Mouse (Mus musculus): Measurements from ENCODE around the gene Apex1. TPM values are rescaled to one million over a fixed set of nuclear protein-coding genes. Genes with fewer than 3 reads are reported as not detected.
A peak's percentile ranks its signal among the peaks of the same experiment; 100 is the strongest.
"Not testable (repeated sequence)": the region's sequence is repeated elsewhere in the genome, so short reads cannot be mapped to it uniquely, and the experiment has no call there.

The Apex1 gene
- polyA plus RNA-seq, 1 experiment from 2014 or later = 227 TPM

- not testable (repeated sequence) for H3K4me2 ChIP-seq (ENCODE audit: low read length); H3K36me3 ChIP-seq (ENCODE audit: control insufficient read depth, insufficient read depth, low read length); ATAC-seq (ENCODE audit: low FRiP score, low TSS enrichment); H3K4me3 ChIP-seq (replicated peaks; ENCODE audit: low read depth, low read length); H3K9me3 ChIP-seq (ENCODE audit: control insufficient read depth, low read length); H3K4me1 ChIP-seq (ENCODE audit: control insufficient read depth, insufficient read depth, low read length); H3K9ac ChIP-seq (replicated peaks; ENCODE audit: low read length); H3K27ac ChIP-seq (replicated peaks; ENCODE audit: low read depth, low read length); DNase-seq; H3K27me3 ChIP-seq (ENCODE audit: control insufficient read depth, insufficient read depth, low read length)
- WGBS = 91% methylated on average over 5 of the region's 5 CpGs
Measured at GRCm38 (mm10) chr14:50973054-50973453, 48.3 kb downstream of the Apex1 start.

GRCm38 (mm10) chr14:50973700-50974099, 48.9 kb downstream of the Apex1 start:
- H3K36me3 ChIP-seq (ENCODE audit: control insufficient read depth, insufficient read depth, low read length) = no peaks in the 10 kb centered on the region
- H3K4me2 ChIP-seq (ENCODE audit: low read length) = no peak overlapping the region
- no peak overlapping the region for H3K9ac ChIP-seq (replicated peaks; ENCODE audit: low read length)
- 47% methylated on average over 4 of the region's 4 CpGs for WGBS
- H3K4me3 ChIP-seq (replicated peaks; ENCODE audit: low read depth, low read length) = no peak overlapping the region
- no peak overlapping the region for H3K27ac ChIP-seq (replicated peaks; ENCODE audit: low read depth, low read length)
- no peaks in the 10 kb centered on the region for H3K9me3 ChIP-seq (ENCODE audit: control insufficient read depth, low read length)
- no peak for ATAC-seq (ENCODE audit: low FRiP score, low TSS enrichment)
- H3K27me3 ChIP-seq (ENCODE audit: control insufficient read depth, insufficient read depth, low read length) = no peaks in the 10 kb centered on the region
- no peak for DNase-seq
- no peaks in the 10 kb centered on the region for H3K4me1 ChIP-seq (ENCODE audit: control insufficient read depth, insufficient read depth, low read length)

GRCm38 (mm10) chr14:50975001-50975400, 50.2 kb downstream of the Apex1 start:
- Histone ChIP-seq H3K9me3 (ENCODE audit: control insufficient read depth, low read length) (no peaks in the 10 kb centered on the region), H3K36me3 (ENCODE audit: control insufficient read depth, insufficient read depth, low read length) (no peaks in the 10 kb centered on the region), H3K27ac (replicated peaks; ENCODE audit: low read depth, low read length) (no peak overlapping the region), H3K27me3 (ENCODE audit: control insufficient read depth, insufficient read depth, low read length) (no peaks in the 10 kb centered on the region), H3K4me2 (ENCODE audit: low read length) (no peak overlapping the region), H3K9ac (replicated peaks; ENCODE audit: low read length) (no peak overlapping the region), H3K4me3 (replicated peaks; ENCODE audit: low read depth, low read length) (no peak overlapping the region), H3K4me1 (ENCODE audit: control insufficient read depth, insufficient read depth, low read length) (no peaks in the 10 kb centered on the region)
- no peak for ATAC-seq (ENCODE audit: low FRiP score, low TSS enrichment)
- WGBS = 52% methylated on average over 5 of the region's 5 CpGs
- DNase-seq = no peak

- H3K4me1 ChIP-seq (ENCODE audit: control insufficient read depth, insufficient read depth, low read length) = no peaks in the 10 kb centered on the region
- ATAC-seq (ENCODE audit: low FRiP score, low TSS enrichment) (no peak), DNase-seq (peak; percentile 24)
- no peak overlapping the region for H3K4me2 ChIP-seq (ENCODE audit: low read length)
- H3K27ac ChIP-seq (replicated peaks; ENCODE audit: low read depth, low read length) = no peak overlapping the region
- H3K36me3 ChIP-seq (ENCODE audit: control insufficient read depth, insufficient read depth, low read length) = no peaks in the 10 kb centered on the region
- 7% methylated on average over 9 of the region's 9 CpGs for WGBS
- no peak overlapping the region for H3K4me3 ChIP-seq (replicated peaks; ENCODE audit: low read depth, low read length)
- no peak overlapping the region for H3K9ac ChIP-seq (replicated peaks; ENCODE audit: low read length)
- H3K27me3 ChIP-seq (ENCODE audit: control insufficient read depth, insufficient read depth, low read length) = no peaks in the 10 kb centered on the region
- H3K9me3 ChIP-seq (ENCODE audit: control insufficient read depth, low read length) = no peaks in the 10 kb centered on the region
Measured at GRCm38 (mm10) chr14:50976674-50977073, 51.9 kb downstream of the Apex1 start.

Other genes with a start within 250 kb of the Apex1 start
- not detected in 2 replicates for gene Olfr747, start 231.8 kb upstream of the Apex1 start, polyA plus RNA-seq (2014; fragmentation: Nextera tagmentation; extraction: Ambion mirVana)
- not detected in 2 replicates for gene Olfr748, start 217.6 kb upstream of the Apex1 start, polyA plus RNA-seq (2014; fragmentation: Nextera tagmentation; extraction: Ambion mirVana)
- gene Olfr749, start 179.9 kb upstream of the Apex1 start, polyA plus RNA-seq (2014; fragmentation: Nextera tagmentation; extraction: Ambion mirVana) = not detected in 2 replicates
- 133 and 138 TPM in 2 replicates for gene Ttc5, start 139.4 kb upstream of the Apex1 start, polyA plus RNA-seq (2014; fragmentation: Nextera tagmentation; extraction: Ambion mirVana)
- 0.15 TPM in 1 of 2 replicates, not detected in the other for gene Ccnb1ip1, start 117.2 kb upstream of the Apex1 start, polyA plus RNA-seq (2014; fragmentation: Nextera tagmentation; extraction: Ambion mirVana)
- 47.9 and 51.2 TPM in 2 replicates for gene Parp2, start 117.1 kb upstream of the Apex1 start, polyA plus RNA-seq (2014; fragmentation: Nextera tagmentation; extraction: Ambion mirVana)
- gene Tep1, start 54.4 kb upstream of the Apex1 start, polyA plus RNA-seq (2014; fragmentation: Nextera tagmentation; extraction: Ambion mirVana) = 2.0 and 3.4 TPM in 2 replicates
- gene Klhl33, start 27.5 kb upstream of the Apex1 start, polyA plus RNA-seq (2014; fragmentation: Nextera tagmentation; extraction: Ambion mirVana) = 0.76 and 1.4 TPM in 2 replicates
- 110 and 116 TPM in 2 replicates for gene Osgep, start 75 bp upstream of the Apex1 start, polyA plus RNA-seq (2014; fragmentation: Nextera tagmentation; extraction: Ambion mirVana)
- 90.3 and 119 TPM in 2 replicates for gene Pip4p1, start 5.9 kb downstream of the Apex1 start, polyA plus RNA-seq (2014; fragmentation: Nextera tagmentation; extraction: Ambion mirVana)
- 15.7 and 24.6 TPM in 2 replicates for gene Pnp, start 6.1 kb downstream of the Apex1 start, polyA plus RNA-seq (2014; fragmentation: Nextera tagmentation; extraction: Ambion mirVana)
- gene Gm49342, start 19.5 kb downstream of the Apex1 start, polyA plus RNA-seq (2014; fragmentation: Nextera tagmentation; extraction: Ambion mirVana) = 0.95 TPM in 1 of 2 replicates, not detected in the other
- 0.19 and 0.50 TPM in 2 replicates for gene Pnp2, start 31.0 kb downstream of the Apex1 start, polyA plus RNA-seq (2014; fragmentation: Nextera tagmentation; extraction: Ambion mirVana)
- gene Rnase10, start 82.8 kb downstream of the Apex1 start, polyA plus RNA-seq (2014; fragmentation: Nextera tagmentation; extraction: Ambion mirVana) = not detected in 2 replicates
- not detected in 2 replicates for gene Rnase9, start 116.9 kb downstream of the Apex1 start, polyA plus RNA-seq (2014; fragmentation: Nextera tagmentation; extraction: Ambion mirVana)
- not detected in 2 replicates for gene Rnase11, start 125.2 kb downstream of the Apex1 start, polyA plus RNA-seq (2014; fragmentation: Nextera tagmentation; extraction: Ambion mirVana)
- 0.34 and 0.59 TPM in 2 replicates for gene Rnase12, start 132.7 kb downstream of the Apex1 start, polyA plus RNA-seq (2014; fragmentation: Nextera tagmentation; extraction: Ambion mirVana)
- 0.11 TPM in 1 of 2 replicates, not detected in the other for gene Olfr750, start 149.5 kb downstream of the Apex1 start, polyA plus RNA-seq (2014; fragmentation: Nextera tagmentation; extraction: Ambion mirVana)
- gene Rnase4, start 166.1 kb downstream of the Apex1 start, polyA plus RNA-seq (2014; fragmentation: Nextera tagmentation; extraction: Ambion mirVana) = 9.6 and 12.7 TPM in 2 replicates
- 1.5 and 2.7 TPM in 2 replicates for gene Ang, start 166.2 kb downstream of the Apex1 start, polyA plus RNA-seq (2014; fragmentation: Nextera tagmentation; extraction: Ambion mirVana)
- not detected in 2 replicates for gene Eddm3b, start 189.5 kb downstream of the Apex1 start, polyA plus RNA-seq (2014; fragmentation: Nextera tagmentation; extraction: Ambion mirVana)
- gene Rnase6, start 198.9 kb downstream of the Apex1 start, polyA plus RNA-seq (2014; fragmentation: Nextera tagmentation; extraction: Ambion mirVana) = 1.1 TPM in 1 of 2 replicates, not detected in the other
- 0.23 TPM in 1 of 2 replicates, not detected in the other for gene Rnase1, start 221.8 kb downstream of the Apex1 start, polyA plus RNA-seq (2014; fragmentation: Nextera tagmentation; extraction: Ambion mirVana)
- gene Rnase2b, start 237.3 kb downstream of the Apex1 start, polyA plus RNA-seq (2014; fragmentation: Nextera tagmentation; extraction: Ambion mirVana) = not detected in 2 replicates